Mouse (Mus musculus): ENCODE measurements around the gene Pkhd1. TPM values are rescaled to one million over a fixed set of nuclear protein-coding genes. Genes with fewer than 3 reads are reported as not detected.
"Not testable (repeated sequence)": the region's sequence is repeated elsewhere in the genome, so short reads cannot be mapped to it uniquely, and the experiment has no call there.

Pkhd1 gene
- total RNA-seq, 2 experiments from 2014 or later = not detected

DNA sequence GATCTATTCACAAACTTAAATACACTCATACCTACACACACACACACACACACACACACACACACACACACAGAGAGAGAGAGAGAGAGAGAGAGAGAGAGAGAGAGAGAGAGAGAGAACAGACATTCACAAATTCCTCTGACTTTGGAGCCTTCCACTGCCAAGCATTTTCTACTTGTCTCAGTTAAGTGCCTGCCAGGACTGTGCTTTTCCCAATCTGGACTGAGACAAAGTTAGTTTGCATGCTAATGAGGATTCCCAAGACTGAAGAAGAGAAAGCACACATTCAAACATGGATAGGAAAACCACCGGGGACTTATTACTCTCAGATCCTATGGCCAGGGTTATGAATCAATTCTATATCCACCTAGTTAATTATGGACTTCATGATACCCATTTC lies 118.9 kb downstream of the Pkhd1 start:
- intact Hi-C loops (cut with DNase I) = no loop called here
- no peak for DNase-seq

DNA sequence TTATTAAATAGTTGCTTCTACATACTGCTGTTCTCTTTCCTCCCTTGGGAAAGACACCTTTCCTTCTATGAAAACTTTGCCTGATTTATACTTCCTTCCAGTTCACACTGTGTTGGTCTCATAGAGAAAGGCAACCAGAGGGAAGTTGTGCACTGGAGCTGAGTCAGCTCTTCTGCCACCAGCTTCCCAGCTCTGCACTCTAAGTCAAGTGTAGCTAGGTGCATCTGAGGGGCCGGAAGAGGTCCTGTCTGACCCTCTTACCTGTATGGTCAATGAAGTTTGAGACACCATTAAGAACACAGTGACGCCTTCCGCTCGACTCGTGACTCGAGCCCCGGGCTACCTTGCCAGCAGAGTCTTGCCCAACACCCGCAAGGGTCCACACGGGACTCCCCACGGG lies 131.8 kb downstream of the Pkhd1 start:
- intact Hi-C loops (cut with DNase I) = no loop called here
- DNase-seq = no peak

DNA sequence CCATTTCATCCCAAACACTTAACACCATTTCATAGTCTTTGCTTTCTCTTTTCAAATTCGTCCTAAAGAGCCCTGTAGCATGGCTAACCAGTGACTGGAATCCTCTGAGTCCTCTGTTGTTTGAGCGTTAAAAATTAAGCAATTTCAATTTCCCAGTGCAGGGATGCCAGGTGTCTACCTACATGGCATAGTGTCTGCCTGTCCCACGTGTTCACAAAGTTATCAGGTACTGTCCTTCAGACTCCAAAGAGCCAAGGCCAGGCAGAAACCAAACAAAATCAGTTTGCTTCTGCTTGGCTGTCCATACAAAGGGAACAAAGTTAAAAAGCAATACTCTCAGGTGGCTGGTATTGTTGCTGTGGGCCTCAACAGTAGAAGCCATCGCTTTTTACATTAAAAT lies 136.0 kb downstream of the Pkhd1 start:
- DNase-seq = no peak
- intact Hi-C loops (cut with DNase I) = no loop called here

DNA sequence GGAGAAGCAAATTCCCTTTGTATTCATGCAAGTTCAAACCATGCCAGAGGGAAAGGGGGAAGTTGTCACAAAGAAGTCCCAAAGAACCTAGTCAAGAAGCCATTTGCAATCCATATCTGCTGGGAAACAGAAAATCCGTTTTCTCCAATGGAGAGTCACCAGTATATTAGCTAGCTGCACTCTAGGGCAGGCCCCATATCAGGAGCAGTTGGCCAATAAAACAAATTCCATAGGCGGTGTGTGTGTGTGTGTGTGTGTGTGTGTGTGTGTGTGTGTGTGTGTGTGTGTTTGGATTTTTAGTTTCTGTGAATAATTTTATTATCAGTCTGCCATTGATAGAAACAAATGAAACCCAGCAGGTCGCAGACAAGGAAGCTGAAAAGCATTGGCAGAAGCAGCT lies 139.2 kb downstream of the Pkhd1 start:
- intact Hi-C loops (cut with DNase I) = no loop called here

DNA sequence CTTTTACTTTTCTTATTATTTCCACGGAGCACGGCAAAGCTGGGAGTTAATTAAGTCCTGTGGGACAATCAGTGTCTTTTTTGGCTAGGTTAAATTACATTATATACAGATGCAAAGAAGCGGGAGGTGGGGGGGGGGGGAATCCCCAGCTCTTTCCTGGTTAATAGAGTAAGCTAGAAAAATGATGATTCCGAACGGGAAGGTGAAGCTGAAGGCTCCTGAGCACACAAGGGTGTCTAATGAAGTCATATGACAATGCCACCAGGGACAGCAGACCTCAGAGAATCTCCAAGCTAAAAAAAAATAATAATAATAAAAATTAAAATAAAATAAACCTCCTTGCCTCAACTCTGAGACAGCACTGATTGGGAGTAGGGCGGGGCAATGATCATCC lies 139.6 kb downstream of the Pkhd1 start:
- no peak for DNase-seq
- intact Hi-C loops (cut with DNase I) = no loop called here

More for the DNA sequence above, 139.2 kb downstream of the Pkhd1 start:
- no peak for DNase-seq

DNA sequence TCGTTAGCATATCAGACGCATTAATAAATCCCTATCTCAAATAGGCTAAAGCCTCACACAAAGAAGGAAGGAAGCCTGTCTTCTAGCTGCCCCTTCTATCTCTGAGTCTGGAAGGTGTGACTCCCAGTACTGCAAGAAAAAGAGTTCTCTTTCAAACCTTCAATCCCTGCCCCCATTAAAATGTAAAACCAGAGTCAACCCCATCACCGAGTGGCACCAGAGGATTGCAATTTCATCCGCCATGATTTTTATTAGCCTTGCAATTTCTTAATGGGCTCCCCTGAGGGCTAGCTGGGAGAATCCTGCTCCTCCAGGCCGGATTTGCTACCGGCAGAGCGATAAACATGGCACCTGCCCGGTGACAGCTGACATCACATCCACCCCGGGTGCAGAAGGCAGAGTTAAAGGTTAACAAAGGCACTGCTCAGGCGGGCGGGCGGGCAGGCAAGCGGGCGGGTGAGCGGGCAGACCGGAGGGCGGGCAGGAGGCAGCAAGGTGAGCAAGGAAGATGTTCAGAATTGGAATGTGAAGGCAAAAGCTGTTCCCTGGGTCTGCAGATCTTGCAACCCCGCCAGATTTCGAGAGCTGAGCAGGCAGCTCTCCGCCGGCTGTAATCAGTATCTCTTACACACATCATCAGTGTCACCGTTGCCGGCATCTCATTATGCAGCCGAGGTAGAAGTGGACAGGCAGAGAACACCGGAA lies 140.2 kb downstream of the Pkhd1 start:
- no peak for DNase-seq
- intact Hi-C loops (cut with DNase I) = no loop called here

DNA sequence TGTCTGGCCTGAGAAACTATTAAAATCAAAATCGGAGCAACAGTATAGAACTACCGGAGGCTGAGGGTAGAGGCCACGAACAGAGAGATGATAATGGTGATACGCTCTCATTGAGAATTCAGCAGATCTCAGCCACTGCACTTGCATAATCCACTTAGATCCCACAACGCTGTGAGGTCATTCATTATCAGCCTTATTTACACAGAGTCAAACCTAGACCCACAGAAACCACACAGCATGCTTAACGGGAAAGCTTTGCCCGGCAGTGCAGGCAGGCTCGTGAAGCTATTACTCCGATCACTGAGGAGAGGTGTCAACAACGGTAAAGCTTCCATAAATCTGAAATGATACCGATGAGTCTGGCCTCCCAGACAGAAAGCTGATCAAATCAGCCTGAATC lies 147.1 kb downstream of the Pkhd1 start:
- intact Hi-C loops (cut with DNase I) = no loop called here
- no peak for DNase-seq

DNA sequence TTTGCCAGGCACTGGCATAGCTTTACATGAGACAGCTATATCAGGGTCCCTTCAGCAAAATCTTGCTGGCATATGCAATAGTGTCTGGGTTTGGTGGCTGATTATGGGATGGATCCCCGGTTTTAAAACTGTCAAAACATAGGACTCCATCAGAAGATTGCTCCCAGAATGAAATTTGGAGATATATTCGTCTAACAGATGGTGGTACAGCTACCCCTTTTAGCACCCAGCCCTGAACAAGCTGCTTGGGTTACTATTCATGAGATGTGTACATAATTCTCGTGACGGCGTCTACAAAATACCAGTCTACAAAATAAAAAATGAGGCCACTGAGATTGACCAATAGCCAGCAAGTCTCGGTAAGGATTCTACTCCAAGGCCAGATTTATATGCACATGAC lies 147.5 kb downstream of the Pkhd1 start:
- intact Hi-C loops (cut with DNase I) = no loop called here
- no peak for DNase-seq

DNA sequence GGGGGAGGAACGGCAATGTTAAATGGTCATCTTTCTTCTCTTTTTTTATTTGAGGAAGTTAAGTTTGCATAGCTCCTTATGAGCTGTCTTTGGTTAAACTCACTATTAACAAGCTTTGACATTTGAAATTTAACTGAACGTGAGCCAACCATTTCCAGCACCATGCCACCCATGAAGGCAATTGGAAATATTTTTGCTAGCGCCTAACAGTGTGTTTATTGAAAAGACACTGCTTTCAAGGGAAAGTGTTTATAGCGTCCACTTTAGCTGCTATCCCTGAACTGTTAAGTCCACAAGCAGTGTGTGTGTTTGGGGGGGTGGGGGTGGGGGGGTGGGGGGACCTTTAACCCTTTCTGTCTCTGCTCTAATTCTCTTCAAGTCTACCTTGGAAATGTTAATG lies 151.4 kb downstream of the Pkhd1 start:
- DNase-seq = no peak
- intact Hi-C loops (cut with DNase I) = no loop called here

DNA sequence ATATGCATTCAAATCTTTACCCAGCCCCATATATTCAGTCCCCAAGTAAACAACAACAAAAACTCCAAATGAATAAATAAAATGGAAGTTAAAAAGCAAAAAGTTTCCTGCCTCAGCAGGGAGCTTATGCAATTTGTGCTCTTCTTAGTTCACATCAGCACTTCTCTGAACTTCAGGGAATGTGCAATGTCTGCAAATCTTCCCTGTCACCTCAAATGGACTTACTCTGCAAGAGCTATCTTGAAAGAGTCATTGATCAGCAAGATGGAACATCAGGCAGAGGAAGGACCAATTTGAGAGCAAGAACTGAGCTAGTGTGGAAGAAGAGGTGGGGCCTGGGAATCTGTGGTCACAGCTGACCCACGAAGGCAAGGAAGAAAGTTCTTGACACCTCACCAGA lies 163.2 kb downstream of the Pkhd1 start:
- DNase-seq = no peak
- intact Hi-C loops (cut with DNase I) = loop anchor here (5.0 kb wide), 1 partner anchor 142 kb away; no protein-coding TSS in a partner anchor

DNA sequence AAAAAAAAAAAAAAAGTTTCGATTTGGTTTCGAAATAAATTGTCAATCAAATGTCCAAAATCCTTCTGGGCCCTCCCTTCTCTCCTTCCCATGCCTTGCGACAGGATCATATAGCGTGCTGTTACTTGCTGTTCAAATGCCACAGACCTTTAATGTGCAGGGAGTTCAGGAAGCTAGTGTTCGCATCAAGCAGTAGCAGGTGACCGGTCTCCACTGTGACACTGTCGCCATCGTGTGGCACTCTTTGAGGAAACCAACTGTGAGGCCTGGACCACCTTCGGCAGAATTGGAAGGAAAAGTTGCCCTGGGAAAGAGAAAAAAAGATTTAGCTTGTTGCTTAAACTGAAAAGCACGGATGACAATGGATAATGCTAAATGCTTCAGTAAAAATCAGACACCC lies 167.8 kb downstream of the Pkhd1 start:
- intact Hi-C loops (cut with DNase I) = loop anchor here (5.0 kb wide), 1 partner anchor 138 kb away; no protein-coding TSS in a partner anchor
- peak; percentile 4 to 25 for DNase-seq

DNA sequence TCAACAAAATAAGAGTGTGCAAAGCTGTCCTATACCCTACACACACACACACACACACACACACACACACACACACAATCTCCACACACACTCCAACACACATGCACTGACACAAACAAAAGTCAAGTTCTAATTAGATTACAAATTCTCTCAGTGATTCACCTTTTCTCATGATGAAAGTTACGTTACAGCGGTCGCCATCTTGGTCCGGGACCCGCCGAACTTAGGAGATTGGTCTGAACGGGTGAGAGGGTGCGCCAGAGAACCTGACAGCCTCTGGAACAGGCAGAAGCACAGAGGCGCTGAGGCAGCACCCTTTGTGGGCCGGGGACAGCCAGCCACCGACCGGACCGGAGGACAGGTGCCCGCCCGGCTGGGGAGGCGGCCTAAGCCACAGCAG lies 185.8 kb downstream of the Pkhd1 start:
- DNase-seq; intact Hi-C loops (cut with DNase I): not testable (repeated sequence)

DNA sequence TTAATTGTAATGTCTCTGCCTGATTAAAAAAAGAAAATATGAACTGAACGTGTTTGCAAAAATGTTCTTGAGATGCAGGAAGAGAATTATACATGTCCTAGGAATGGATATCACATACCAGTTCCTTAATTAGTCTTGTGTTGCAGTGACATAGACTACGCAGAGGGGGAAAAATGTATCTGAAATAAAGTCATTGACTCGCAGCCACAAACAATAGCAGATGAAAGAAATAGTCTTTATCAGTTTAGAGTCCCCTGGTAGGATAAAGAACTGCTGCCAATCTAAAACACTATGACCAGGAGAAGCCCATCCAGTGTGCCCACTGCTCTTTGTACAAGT lies 188.8 kb downstream of the Pkhd1 start:
- DNase-seq = no peak
- intact Hi-C loops (cut with DNase I) = no loop called here

DNA sequence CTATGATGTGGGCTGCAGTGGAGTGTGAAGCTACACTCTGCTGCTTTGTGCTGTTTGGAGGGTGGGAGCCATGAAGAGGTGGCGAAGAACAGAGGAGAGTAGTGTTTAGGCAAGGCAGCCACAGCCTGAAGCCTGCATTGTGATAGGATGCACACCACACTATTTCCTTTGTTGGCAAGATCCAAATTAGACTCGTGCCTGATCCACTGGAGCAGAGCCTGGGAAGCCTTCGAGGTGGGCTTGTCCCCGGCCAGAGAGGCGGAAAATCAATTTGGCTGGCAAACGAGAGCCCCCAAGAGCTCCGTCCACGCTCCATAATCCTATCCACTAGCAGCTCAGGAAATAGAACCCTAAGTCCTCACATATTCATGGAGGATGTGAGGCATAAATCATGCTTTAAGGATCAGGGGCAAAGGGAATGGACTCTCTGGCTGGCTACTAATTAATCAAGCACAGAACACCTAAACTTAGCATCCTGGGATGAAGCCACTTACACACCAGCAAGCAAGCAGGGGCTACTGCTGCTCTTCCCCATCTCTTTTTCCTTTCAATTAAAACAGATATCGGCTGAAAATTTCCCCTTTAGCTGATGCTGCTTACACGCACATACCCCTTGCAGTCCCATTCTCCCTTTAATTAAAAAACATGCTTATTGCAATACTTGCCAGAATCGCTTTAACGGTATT lies 189.4 kb downstream of the Pkhd1 start:
- intact Hi-C loops (cut with DNase I) = no loop called here

DNA sequence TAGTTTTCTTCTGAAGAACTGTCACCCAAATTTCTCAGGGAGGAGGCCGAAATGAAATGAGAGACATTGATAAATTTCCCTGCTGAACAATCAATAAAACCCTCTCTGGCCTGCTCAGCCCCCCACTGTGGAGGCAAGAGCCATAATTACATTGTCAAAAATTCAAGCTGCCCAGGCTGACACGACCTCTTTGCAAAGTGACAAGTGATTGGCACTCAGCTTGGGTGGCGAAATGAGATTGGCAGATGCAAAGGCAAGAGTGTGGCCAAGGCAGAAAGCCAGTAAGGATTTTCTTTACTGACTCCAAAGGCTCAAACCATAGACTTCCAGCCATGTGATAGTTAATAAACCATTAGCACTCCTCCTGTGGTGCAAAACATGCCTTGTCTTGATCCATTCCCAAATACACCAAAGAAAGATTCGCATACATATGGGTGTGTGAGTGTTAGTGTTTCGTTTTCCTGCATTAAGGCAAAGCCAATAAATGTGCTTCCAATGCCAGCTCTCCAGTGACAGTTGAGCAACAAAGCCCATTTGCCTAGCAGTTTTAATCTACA lies 208.4 kb downstream of the Pkhd1 start:
- DNase-seq = no peak
- intact Hi-C loops (cut with DNase I) = no loop called here

More for the DNA sequence above, 189.4 kb downstream of the Pkhd1 start:
- no peak for DNase-seq

DNA sequence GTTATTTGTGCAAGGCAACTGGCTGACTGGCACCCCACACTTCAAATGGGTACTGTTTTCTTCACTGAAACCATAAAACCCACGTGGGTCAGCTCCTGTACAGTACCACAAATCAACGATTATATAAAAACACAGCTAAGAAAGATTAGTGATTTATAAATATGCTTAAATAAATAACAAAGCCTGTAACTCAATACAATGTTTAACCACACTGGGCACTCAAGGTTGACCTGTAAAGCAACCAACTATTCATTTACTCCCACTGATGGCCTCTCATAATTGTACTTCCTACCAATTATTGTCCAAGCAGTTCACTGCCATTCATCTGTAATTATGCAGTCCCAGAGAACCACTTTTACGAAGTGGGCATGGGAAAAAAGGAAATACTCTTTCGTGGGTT lies 219.5 kb downstream of the Pkhd1 start:
- DNase-seq = no peak
- intact Hi-C loops (cut with DNase I) = no loop called here

DNA sequence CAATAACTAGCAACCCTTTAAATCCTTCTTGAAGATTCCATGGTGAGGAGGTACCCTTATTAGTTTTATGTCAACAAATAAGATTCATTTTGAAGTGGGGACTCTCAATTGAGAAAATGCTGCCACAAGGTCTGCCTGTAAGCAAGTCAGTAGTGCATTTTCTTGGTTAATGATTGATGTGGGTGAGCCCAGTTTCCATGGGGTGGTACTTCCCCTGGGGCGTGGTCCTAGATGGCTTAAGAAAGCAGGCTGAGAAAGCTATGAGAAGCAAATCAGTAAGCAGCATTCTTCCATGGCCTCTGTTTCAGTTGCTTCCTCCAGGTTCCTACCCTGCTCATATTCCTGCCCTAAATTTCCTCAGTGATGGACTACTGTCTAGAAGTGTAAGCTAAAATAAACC lies 253.4 kb downstream of the Pkhd1 start:
- DNase-seq = no peak
- intact Hi-C loops (cut with DNase I) = no loop called here

DNA sequence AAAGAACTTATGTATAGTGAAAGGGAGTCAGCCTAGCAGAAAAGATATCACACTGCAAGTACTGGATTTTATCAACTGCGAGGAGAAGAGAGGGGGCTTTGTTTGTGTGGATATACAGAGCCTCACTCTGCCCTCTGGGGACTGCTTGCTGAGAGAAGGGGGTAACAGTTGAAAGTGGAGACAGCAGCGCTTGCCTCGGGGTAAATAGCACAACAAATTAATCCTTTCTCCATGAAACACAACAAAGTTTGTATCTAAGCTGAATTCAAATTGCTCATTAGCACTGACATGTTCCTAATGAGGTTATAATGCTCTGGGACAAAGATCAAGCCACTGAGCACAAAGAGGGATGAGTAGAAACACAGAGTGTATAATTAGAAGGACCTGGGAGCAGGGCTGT lies 273.2 kb downstream of the Pkhd1 start:
- no peak for DNase-seq
- intact Hi-C loops (cut with DNase I) = no loop called here

DNA sequence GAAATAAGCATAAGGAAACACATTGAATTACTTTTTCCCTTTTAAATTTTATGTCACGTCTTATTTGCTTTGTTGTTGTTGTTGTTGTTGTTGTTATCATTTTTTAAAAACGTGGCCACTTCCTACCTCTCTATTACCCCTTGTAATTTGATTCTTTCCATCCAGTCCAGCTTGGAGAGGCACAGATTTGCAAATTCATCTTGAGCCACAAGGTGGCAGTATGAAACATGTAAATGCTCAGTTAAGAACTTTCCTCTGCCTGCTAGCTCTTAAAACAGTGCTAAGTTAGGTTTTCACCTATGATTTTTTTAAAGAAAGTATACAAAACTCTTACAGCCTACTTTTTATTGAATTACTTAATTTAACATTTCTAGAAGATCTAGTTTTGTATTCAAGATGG lies 306.4 kb downstream of the Pkhd1 start:
- peak; percentile 47 to 62 for DNase-seq
- intact Hi-C loops (cut with DNase I) = loop anchor here (1.0 to 5.0 kb wide), 2 partner anchors 141 to 202 kb away; no protein-coding TSS in a partner anchor

DNA sequence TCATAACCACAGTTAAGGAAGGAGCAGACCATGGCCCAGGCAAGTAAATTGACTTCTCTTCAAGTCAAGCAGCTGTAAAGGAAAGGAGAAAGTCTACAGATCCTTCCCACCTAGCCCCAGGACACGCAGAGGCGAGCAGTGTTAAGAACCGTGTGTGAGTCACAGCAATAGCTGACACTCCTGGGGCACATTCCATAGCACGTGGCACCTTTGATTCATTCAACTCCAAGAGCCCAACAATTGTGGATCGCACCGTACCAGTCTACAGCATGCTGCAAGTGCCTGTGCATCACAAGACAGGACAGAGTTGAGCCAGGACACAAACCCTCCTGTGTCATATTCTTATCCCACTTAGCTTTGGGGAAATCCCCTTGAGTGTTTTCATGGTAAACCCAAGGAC lies 306.9 kb downstream of the Pkhd1 start:
- DNase-seq = no peak
- intact Hi-C loops (cut with DNase I) = loop anchor here (1.0 to 5.0 kb wide), 2 partner anchors 141 to 202 kb away; no protein-coding TSS in a partner anchor

DNA sequence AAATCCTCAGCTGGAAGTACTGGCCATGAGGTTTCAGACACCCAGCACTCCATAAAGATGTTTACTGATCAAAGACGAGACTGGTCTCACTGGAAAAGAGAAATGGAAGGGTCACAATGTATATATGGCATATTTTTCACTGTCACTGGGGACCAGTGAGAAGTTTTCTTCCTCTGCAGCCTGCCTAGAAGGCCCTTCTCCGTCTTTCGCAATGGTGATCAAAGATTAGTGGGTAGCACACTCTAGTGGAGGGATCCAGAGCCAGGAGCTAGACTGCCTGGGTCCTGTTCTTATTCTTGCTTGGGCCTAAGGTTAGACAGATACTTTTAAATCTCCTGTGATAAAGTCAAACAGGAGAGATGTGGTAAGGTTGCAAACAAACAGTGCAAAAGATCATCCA lies 311.7 kb downstream of the Pkhd1 start:
- DNase-seq = peak in 1 of 2 experiments; percentile 1
- intact Hi-C loops (cut with DNase I) = loop anchor here (10.0 kb wide), 1 partner anchor 1101 kb away; the partner anchor contains the start of gene Tfap2b
